Mouse (Mus musculus) heart, adult 8-10 months (tissue): ENCODE measurements at regions not wholly inside any gene's neighbourhood (a gene's known extent, or its start where the extent isn't known, plus 50 kb on each side); places are given as distances from the start of the nearest gene placed in this dataset.
"Not testable (repeated sequence)": the region's sequence is repeated elsewhere in the genome, so short reads cannot be mapped to it uniquely, and the experiment has no call there.

Experiments
- DNase-seq: peaks from one replicate; pipeline ENCODE4 v3.0.0; 2022; ENCODE audit warnings: low spot score

DNA sequence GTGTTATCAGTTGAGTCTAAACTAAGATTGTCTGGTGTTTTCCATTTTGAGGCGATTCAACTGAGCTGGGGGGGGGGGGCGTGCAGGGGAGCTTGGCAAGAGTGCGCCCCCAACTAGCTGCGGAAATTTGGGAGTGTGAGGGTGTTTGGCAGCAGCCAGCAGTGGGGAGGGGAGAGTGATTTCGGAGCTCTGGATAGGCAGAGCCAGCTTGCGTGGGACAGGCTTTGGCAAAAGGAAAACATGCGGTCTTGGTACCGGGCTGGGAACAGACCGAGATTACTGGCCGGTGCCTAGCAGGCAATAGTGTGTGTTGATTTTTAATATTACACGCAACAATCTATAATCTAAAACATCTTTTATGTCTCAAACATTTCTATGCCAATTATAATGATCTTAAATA lies 199.4 kb upstream of the Cdk6 start:
- not testable (repeated sequence) for DNase-seq

DNA sequence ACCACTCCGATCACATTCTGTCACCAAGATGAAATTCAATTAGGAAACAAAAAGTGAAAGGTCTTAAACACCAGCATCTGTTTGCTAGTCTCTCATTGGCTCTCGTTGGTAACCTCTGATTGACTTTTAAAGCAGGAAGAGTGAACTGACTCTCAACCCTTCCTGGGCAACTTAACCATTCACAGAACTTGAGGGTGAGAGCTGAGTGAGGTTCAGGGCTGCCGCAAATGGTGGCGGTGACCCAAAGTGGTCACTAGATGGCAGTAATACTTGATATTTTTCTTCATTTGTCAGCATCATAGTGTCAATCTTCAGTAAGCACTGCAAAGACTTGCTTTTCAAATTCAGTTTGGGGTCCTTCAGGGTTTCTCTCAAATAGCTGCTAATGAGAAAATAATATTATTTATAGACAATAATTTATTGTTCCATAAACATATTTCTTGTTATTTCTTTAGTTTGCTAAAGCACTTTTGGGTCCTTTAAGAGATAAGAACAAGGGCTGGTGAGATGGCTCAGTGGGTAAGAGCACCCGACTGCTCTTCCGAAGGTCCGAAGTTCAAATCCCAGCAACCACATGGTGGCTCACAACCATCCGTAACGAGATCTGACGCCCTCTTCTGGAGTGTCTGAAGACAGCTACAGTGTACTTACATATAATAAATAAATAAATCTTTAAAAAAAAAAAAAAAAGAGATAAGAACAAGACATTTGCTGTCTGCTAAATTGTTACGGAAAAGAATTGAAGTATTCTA lies 194.6 kb upstream of the Cdk6 start:
- DNase-seq, result peak; percentile 11

GRCm38 (mm10) chr5:3149886-3150285 lies 191.4 kb upstream of the Cdk6 start:
- not testable (repeated sequence) for DNase-seq

GRCm38 (mm10) chr5:3150766-3151165 lies 190.5 kb upstream of the Cdk6 start:
- not testable (repeated sequence) for DNase-seq

DNA sequence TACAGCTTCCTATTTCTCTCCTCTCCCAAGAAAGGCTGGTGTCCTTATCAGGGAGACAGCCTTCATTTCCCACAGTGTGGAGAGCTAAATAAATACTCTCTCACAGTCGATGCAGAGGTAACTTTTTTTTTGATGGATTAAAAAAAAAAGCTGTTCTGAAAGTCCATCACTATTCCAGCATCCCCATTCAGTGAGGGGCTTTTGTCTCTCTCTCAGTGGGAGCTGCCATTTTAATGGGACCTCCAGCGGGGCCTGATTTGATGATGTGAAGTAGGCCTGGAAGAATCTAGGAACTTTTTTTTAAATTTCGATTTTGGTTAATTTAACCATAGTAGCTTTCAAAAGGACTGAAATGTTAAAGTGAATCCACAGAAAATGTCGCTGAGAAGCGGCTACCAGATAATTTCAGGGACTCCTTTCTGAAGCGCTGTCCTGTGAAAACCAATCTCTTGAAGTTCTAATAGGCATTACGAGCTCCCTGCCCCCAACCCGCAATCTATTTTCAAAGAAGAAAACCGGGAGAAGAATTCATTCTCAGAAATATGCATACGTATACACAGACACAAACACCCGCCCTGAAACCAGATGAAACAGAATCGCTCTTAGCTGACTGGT lies 189.6 kb upstream of the Cdk6 start:
- DNase-seq, result not testable (repeated sequence)

- DNase-seq, result peak; percentile 62
Measured at GRCm38 (mm10) chr5:3152149-3152865, 189.0 kb upstream of the Cdk6 start.

DNA sequence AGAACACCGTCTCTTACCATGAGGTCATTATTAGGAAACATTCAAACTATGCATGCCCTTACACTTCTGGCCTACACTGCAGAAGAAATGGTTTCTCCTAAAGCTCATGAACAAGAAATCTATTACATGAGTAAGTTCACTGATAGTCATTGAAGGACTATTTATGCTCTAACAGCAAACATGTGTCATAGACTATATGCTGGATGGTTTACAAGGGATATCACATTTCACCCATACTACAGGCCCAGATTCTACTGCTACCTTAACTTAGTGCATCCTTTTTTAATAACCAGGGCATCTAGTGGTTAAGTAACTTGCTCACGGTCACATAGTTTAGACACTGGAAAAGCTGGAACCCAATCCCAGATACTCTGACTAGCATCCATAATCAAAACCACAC lies 175.8 kb upstream of the Cdk6 start:
- not testable (repeated sequence) for DNase-seq

DNA sequence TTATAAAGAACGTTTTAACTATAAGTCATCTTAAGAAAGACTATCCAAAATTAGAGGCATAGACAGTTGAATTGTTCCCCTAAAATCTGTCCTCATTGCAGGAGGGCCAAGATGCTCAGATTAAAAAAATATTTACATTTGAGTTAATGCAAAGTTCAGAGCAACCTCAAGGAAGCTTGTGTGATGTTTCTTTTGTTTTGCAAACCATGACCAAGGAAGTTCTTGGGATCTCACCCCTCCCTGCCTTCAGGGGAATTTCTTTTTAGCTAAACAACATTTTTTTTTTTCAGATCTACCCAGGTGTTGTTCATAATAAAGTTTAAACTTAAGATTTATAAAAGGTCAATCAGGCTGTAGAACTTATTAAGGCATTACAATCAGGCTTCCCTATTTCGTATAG lies 174.8 kb upstream of the Cdk6 start:
- not testable (repeated sequence) for DNase-seq

GRCm38 (mm10) chr5:3193592-3193991 lies 147.7 kb upstream of the Cdk6 start:
- not testable (repeated sequence) for DNase-seq

GRCm38 (mm10) chr5:3197952-3198841 lies 143.1 kb upstream of the Cdk6 start:
- DNase-seq, result peak; percentile 80

GRCm38 (mm10) chr5:3198869-3199550 lies 142.3 kb upstream of the Cdk6 start:
- peak; percentile 49 for DNase-seq

DNA sequence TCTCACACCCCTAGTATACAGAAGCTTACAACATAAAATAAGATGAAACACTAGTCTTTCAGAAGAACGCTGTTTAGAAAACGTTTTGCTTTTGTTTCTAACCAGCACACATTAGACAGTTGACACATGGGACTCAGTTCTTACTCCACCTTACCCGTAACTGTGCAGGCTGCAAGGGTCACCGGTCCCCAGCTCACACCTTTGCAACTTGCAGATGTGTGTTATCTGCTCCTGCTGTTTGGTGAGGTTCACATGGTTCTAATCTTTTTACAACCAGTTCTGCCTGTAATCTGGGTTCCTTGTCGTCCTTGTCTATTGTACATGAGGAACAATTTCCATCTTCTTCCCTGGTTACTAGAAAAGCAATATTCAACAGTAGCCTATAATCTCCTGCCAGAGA lies 135.1 kb upstream of the Cdk6 start:
- DNase-seq, result not testable (repeated sequence)

DNA sequence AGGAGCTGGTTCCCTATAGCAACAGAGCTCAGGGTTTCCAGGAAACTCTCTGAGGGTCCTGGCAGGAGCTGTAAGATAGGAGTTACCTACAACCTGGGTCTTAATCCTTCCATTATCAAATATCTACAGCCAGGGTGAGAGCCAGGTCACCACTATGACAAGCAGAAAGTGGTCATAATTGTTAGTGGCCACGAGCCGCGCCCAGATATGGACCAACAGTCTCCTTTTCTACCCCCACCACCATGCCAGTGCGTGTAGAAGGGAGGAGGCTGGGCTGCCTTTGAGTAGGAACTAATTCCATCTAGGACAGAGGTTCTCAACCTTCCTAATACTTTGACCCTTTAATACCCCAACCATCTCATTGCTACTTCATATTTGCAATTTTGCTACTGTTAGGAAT lies 133.0 kb upstream of the Cdk6 start:
- not testable (repeated sequence) for DNase-seq

- no peak for DNase-seq
Measured at GRCm38 (mm10) chr5:3211284-3211683, 130.0 kb upstream of the Cdk6 start.

GRCm38 (mm10) chr5:3216053-3216452 lies 125.2 kb upstream of the Cdk6 start:
- DNase-seq, result no peak

- no peak for DNase-seq
Measured at GRCm38 (mm10) chr5:3219230-3219629, 122.1 kb upstream of the Cdk6 start.

GRCm38 (mm10) chr5:3219770-3220169 lies 121.5 kb upstream of the Cdk6 start:
- DNase-seq, result no peak

GRCm38 (mm10) chr5:3223819-3224218 lies 117.5 kb upstream of the Cdk6 start:
- DNase-seq, result peak; percentile 24

GRCm38 (mm10) chr5:3224392-3225054 lies 116.8 kb upstream of the Cdk6 start:
- not testable (repeated sequence) for DNase-seq

GRCm38 (mm10) chr5:3225358-3225757 lies 115.9 kb upstream of the Cdk6 start:
- not testable (repeated sequence) for DNase-seq
